Mouse (Mus musculus) T-helper 1 cell (primary cell): ENCODE data around the gene Aox2.

Experiments
- in situ Hi-C: fragments of 300-600 bp; cut with MboI, MseI; formaldehyde crosslinking; loops from one replicate; pipeline ENCODE4 v1.15.1; 2025; ENCODE audit warnings: high pct_unique_total_duplicates

Aox2 gene

GRCm38 (mm10) chr1:58278026-58278425 lies at the start of gene Aox2:
Gene Aox2 (plus strand): TSS chr1:58278326.
- in situ Hi-C loops, result loop anchor here (10.0 kb wide), 1 partner anchor 123 kb away; no protein-coding TSS in a partner anchor

DNA sequence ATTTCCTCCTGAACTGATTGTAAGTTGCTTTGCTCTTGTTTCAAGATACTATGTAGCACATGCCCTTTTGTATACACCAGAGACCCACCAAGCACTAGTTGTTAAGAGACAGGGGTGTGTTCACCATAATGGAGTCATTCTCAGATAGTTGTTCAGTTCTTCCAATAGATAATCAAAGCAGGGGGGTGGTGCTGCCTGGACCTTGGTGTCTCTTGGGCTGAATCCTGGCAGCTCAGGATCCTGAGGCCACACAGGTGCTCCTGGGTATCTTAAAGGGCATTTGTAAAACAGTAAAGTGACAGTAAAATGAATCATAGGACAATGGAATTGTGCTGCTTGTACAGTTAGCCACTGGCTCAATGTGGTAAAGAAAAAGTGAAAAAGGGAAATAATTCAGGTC lies 49.2 kb upstream of the Aox2 start:
- in situ Hi-C loops, result no loop called here

DNA sequence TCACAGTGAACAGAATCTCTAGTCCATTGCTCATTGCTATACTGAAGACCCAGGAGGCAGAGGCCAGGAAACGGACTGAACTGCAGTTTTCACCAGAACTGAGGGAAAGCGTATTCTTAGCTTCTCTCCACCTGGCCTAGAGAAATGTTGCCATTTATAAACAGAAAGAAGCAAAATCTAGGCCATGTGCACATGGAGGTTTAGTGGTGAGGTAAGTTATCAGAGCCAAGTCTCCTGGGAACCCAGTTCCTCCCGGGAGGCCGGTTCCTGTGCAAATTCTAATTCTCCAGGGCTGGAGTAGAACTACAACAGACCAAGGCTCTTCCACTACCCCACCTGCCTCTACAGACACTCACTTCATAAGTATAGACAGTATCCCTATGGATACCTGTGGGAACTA lies 48.4 kb upstream of the Aox2 start:
- in situ Hi-C loops, result no loop called here

DNA sequence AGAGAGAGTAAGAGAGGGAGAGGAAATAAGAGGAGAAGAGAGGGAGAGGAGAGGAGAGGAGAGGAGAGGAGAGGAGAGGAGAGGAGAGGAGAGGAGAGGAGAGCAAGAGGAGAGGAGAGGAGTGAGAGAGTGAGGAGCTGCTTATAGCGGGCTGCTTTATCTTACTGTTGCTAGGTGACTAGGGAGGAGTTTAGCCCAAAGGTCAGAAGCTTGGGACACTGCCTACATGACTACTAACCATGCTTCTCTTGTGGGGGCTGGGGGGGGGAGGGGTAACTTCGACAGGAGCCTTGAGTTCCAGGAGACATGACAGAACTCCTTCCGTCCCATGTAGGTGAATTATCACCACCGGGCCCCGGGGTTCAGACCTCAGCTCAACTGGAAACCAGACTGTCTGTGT lies 47.6 kb upstream of the Aox2 start:
- in situ Hi-C loops, result no loop called here

DNA sequence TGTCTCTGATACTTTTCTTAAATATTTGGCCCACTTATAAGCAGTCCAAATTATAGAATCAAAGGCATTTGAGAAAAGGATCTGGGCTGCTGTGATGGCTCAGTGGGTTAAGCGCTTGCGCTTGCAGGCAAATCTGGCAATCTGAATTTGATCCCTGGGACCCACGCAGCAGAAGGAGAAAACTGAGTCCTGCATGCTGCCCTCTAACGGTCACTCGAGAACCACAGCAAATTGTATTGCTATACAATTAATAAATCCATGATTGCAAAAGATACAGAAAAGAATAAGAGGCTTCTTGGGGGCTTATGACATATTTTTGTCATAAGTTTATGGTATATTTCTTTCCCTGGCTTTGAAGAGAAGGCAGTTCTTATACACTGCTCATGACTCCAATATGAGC lies 42.7 kb upstream of the Aox2 start:
- in situ Hi-C loops, result no loop called here

DNA sequence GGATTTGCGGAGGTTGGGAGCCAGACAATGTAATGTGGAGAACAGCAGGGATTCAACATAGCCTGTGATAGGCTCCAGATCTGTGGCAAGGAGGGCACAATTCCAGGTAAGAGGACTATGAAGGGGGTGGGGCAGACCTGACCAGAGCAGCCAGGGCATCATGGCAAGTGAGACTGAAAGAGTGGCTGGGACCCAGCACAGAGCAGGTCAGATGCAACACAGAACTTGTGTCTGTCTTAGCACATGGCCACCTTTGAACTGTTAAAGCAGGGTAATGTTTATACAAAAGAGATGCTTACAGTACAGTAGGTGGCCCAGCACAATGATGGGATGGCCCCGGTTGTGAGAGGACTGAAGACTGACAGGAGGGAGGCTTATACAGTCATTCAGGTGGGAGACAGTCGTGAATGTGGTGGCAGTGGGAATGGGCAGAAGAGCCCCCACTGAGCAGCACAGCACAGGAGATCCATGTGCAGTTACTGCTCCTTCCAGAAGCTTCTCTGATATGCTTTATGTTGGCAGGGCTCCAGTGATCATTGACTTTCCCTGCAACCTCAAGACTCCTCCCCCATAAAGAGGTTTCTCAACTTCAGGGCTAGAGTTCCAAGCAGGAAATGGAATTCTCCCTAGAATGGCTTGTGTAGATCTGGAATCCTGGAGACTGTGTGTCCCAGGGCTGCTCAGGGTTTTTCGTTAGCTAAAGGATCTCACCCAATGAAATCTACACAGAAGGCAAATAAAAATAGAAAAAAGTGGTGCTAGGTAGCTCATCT lies 40.4 kb upstream of the Aox2 start:
- in situ Hi-C loops, result no loop called here

DNA sequence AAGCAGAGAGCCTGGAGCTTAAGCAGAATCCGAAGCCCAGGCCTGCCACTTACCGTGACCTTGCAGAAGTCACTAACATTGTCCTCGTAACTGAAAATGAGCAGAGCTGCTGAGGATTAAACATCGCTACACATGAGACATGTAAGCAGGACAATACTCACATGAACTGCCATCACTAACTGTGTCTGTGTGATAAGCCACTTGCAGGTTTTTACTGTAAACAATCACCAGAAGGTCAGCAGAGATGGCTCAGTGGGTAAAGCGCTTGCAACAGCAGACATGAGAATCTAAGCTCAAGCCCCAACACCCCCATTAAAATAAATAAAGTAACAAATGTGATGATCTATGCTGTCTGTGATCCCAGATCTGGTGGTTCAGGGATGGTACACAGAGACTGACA lies 39.7 kb upstream of the Aox2 start:
- in situ Hi-C loops, result no loop called here

DNA sequence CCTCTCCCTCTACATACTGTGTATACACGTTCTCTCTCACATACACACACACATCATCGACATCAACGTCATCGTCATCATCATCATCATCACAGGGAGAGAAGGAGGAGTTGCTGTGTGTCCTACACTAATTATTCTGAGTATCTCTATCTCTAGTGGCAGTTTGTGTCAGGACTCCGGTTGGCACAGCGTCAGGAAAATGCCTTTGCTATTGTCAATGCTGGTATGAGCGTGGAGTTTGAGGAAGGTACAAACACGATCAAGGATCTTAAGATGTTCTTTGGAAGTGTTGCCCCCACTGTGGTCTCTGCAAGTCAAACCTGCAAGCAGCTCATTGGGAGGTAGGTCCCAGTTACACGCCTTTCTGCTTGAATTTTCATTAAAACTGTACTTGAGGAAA lies 39.2 kb upstream of the Aox2 start:
- in situ Hi-C loops, result no loop called here

GRCm38 (mm10) chr1:58240347-58240746 lies 37.8 kb upstream of the Aox2 start:
- in situ Hi-C loops, result no loop called here

DNA sequence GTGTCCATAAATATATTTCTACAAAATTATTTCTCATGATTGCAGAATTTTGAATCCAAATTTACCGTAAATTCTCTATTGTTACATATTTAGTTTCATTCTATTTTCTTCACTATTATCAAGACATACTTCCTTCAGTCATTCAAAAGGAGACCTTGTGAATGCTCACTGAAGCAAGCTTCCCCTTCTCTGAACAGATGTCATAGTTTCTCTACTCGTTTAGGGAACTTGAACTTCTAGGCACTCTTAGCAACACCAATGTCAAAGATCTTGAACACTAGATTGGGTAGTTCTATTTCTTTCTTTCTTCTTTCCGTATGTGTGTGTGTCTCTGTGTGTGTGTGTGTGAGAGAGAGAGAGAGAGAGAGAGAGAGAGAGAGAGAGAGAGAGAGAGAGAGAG lies 33.6 kb upstream of the Aox2 start:
- in situ Hi-C loops, result no loop called here

DNA sequence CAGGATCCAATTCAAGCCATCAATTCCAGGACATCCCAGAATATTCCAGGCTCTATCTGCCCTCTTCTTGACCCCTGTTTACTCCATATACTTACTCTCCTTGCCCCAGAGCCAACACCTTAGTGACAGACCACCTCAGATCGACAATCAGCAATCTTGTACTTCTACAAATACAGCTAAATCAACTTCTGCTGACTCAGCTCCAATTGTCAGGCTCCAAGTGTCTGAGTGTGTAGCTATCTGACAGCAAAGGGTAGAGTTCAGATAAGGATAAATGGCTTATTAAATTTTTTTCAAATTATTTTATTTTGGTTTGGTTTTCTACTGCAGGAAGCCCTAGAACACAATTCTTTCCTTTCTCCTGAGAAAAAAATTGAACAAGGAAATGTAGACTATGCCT lies 29.6 kb upstream of the Aox2 start:
- in situ Hi-C loops, result no loop called here

- in situ Hi-C loops, result no loop called here
Measured at GRCm38 (mm10) chr1:58253466-58253865, 24.7 kb upstream of the Aox2 start.

DNA sequence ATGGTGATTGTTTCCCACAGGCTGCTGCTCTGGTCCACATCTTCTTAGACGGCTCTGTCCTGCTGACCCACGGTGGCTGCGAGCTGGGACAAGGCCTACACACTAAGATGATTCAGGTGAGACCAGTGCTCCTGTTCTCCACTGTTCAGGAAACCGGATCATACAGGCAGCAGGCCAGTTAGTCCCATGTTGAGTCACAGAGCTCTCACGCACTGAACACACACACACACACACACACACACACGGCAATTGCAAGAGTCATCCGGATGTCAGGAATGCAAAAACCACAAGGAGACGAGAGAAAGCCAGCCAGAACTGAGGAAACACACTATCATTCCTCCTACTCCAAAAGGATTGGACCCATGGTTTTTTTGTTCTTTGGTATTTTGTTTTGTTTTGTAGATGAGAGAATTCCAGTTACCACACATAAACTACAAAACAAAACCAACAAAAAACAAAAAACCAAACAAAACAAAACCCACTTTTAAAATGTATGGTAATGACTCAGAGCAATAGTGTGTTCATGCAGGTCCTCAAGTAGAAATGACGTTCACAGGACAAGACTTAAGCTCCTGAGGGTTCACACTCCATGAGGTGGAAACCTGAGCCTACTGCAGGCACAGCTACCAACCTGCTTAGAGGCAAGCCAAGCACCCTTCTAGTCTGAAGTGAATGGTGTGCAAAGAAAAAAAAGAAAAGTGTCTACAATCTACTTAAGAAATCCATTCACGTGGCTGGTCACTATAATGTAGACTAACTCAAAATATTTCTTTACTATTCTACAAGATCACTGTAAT lies 20.7 kb upstream of the Aox2 start:
- in situ Hi-C loops, result no loop called here

GRCm38 (mm10) chr1:58260311-58260710 lies 17.8 kb upstream of the Aox2 start:
- in situ Hi-C loops, result no loop called here

GRCm38 (mm10) chr1:58268231-58268630 lies 9.9 kb upstream of the Aox2 start:
- in situ Hi-C loops, result no loop called here

- in situ Hi-C loops, result loop anchor here (10.0 kb wide), 1 partner anchor 116 kb away; no protein-coding TSS in a partner anchor
Measured at GRCm38 (mm10) chr1:58270807-58271569, 7.1 kb upstream of the Aox2 start.

DNA sequence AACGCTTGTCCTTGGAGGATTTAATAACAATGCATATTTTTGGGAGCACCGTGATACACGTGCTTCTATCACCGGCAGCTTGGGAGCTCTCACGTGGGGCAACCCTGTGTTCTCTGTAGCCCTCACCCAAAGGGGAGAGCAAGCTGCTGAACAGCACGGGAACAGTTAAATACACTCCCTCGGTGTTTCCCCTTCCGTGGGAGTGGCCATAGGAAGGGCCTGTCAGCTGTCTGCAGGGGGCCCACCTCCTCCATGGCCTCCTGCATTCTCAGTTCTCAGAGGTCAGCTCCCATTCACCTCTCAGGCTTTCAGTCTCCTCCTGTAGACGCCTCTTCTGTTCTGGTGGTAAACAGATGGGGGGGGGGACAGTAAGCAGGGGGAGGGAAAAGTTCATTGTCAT lies 2.2 kb upstream of the Aox2 start:
- in situ Hi-C loops, result loop anchor here (10.0 kb wide), 1 partner anchor 121 kb away; no protein-coding TSS in a partner anchor

DNA sequence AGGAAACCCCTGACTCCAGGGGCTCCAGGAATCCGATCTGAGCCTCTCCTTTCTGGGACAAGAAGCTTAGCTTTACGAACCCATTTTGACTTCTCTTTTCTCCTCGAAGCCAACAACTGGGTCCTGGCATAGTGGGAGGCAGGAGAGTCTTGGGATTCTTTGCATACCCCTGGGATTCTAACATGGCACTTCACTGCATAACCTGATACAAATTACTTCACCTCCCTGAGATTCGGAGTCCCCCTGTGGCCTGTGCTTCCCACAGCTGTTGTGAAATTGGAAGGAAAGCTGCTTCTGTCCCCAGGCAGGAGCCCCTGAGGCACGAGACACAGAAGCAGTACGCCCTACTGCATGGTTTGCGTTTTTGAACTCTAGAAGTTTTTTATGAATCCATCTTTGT lies 387 bp downstream of the Aox2 start:
- in situ Hi-C loops, result loop anchor here (10.0 kb wide), 1 partner anchor 124 kb away; no protein-coding TSS in a partner anchor

DNA sequence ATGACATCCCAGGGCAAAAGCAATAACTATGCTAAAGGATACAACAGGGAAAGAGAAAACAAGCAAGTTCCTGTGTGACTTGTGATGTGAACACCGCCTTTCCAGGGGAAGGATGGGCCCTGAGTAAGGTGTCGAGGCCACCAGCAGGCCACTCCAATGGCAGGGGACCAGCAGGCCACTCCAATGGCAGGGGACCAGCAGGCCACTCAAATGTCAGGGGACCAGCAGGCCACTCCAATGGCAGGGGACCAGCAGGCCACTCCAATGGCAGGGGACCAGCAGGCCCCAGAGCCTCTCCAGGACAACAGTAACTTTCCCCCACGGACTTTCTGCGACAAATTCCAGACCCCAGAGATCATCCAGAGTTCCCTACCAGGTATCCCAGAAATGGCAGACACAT lies 2.3 kb downstream of the Aox2 start:
- in situ Hi-C loops, result loop anchor here (5.0 kb wide), 1 partner anchor 838 kb away; no protein-coding TSS in a partner anchor

DNA sequence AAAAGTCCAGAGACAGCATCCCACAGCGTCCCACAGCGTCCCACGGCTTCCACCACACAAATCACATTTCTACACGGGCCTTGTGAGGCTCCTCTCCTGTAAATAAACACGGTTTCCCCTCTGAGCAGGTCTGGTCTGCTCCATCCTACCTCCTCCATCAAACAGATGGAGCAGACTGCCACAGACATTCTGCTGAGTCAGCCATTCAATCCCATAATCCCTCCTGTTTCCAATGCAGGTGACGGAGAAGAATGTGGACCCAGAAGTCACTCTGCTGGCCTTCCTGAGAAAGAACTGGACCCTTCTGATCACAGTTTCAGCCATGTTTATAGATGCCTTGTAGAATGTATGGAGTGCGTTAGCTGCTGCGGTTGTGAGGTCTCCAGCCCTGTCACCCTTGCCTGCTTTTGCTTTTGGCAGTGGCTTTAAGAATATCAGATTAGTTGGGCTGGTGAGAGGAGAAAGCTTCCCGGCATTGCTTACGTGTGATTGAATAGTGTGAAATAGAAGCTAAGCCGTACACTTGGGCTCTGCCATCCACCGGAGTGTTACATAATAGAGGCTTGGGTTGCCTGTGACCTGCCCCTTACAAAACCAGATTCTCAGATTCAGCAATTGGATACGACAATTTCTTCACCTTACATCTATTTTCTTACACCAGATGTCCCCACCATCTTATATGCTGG lies 3.0 kb downstream of the Aox2 start:
- in situ Hi-C loops, result loop anchor here (5.0 kb wide), 1 partner anchor 839 kb away; no protein-coding TSS in a partner anchor

DNA sequence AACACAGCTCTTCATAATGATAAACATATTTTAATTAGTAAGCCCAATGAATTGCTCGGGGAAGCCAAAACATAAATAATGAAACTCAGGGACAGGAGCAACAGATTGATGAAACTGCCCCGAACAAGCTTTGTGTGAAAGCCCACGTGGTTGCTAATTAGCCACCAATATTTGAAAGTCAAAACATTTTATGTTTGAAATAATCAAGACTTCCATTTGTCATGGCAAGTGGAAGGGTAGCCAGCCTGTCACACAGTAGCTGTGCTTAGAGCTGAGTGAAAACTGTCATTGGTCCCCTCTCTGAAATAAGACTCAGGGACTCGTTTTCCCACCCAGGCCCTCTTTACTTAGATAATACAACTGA lies 3.5 kb downstream of the Aox2 start:
- in situ Hi-C loops, result loop anchor here (5.0 kb wide), 1 partner anchor 839 kb away; no protein-coding TSS in a partner anchor
